Mouse (Mus musculus) brown adipose tissue, adult 24 weeks (tissue): ENCODE measurements around the gene Tnnt1. TPM values are rescaled to one million over a fixed set of nuclear protein-coding genes. Genes with fewer than 3 reads are reported as not detected.
"Not testable (repeated sequence)": the region's sequence is repeated elsewhere in the genome, so short reads cannot be mapped to it uniquely, and the experiment has no call there.

Experiments
- H3K27ac ChIP-seq: fragments of 200-500 bp; replicated peaks from 2 replicates; pipeline ENCODE4 v1.5.1; 2012; ENCODE audit warnings: low read depth, mild to moderate bottlenecking, low read length
- H3K4me1 ChIP-seq: fragments of 200-500 bp; 2 replicates; pipeline ENCODE4 v1.6.1; 2012; ENCODE audit warnings: low read length, mixed read lengths; ENCODE audit not compliant: control insufficient read depth, insufficient read depth, insufficient read length
- H3K4me3 ChIP-seq: fragments of 200-500 bp; 2 replicates; pipeline ENCODE4 v1.5.1; 2012; ENCODE audit warnings: low read depth, mild to moderate bottlenecking, low read length, moderate library complexity; ENCODE audit not compliant: insufficient read depth
- polyA plus RNA-seq: library from polyadenylated mRNA; stranded (reverse); fragments of >200 nt; gene quantifications from 2 replicates; pipeline ENCODE4 v1.2.4, GENCODE M21; 2012; ENCODE audit not compliant: missing spikeins, insufficient read depth, insufficient read length

The Tnnt1 gene
- polyA plus RNA-seq, 1 experiment, result 25.6 TPM

- peak overlapping the region; percentile 73 for H3K27ac ChIP-seq
- no peaks in the 10 kb centered on the region for H3K4me1 ChIP-seq
- peak overlapping the region; percentile 61 for H3K4me3 ChIP-seq
Observed at GRCm38 (mm10) chr7:4526341-4527301, 10.4 kb upstream of the Tnnt1 start.

DNA sequence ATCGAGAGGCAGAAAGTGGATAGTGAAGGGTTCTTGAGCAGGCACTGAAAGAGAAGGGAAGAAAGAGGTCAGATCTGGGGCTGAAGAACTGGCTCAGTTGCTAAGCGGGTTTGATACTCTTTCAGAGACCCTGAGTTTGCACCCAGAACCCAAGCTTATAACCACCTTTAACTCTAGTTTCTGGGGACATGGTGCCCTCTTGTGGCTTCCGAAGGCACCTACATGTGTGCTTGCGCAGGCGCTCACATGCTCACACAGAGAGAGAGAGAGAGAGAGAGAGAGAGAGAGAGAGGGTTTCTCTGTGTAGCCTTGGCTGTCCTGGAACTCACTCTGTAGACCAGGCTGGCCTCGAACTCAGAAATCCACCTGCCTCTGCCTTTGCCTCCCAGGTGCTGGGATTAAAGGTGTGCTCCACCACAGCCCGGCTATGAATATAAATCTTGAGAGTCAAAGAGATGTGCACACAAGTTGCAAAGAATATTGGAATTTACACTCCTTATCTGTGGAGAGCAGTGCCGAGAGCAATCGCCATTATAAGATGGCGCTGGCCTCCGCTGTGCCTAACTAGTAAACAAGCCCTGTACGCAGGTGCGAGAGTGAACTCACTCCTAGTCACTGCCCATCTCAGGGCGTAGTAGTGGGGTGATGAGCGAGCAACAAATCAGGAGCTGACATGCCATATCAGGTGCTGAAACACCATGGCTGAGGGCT is 8.2 kb upstream of the Tnnt1 start, which contains the start of gene Tnni3:
Gene Tnni3, minus strand, starts transcription at position 18 of the 711 bp plus-strand sequence.
- not testable (repeated sequence) for H3K4me3 ChIP-seq, H3K27ac ChIP-seq, H3K4me1 ChIP-seq

- Histone ChIP-seq H3K4me1 (no peaks in the 10 kb centered on the region), H3K4me3 (no peak overlapping the region), H3K27ac (no peak overlapping the region)
Observed at GRCm38 (mm10) chr7:4523205-4524130, 7.3 kb upstream of the Tnnt1 start.

GRCm38 (mm10) chr7:4522292-4522691 is 6.1 kb upstream of the Tnnt1 start:
- Histone ChIP-seq H3K4me3 (no peak overlapping the region), H3K27ac (no peak overlapping the region), H3K4me1 (no peaks in the 10 kb centered on the region)

GRCm38 (mm10) chr7:4521231-4522003 is 5.2 kb upstream of the Tnnt1 start:
- Histone ChIP-seq H3K4me3 (no peak overlapping the region), H3K27ac (no peak overlapping the region), H3K4me1 (no peaks in the 10 kb centered on the region)

DNA sequence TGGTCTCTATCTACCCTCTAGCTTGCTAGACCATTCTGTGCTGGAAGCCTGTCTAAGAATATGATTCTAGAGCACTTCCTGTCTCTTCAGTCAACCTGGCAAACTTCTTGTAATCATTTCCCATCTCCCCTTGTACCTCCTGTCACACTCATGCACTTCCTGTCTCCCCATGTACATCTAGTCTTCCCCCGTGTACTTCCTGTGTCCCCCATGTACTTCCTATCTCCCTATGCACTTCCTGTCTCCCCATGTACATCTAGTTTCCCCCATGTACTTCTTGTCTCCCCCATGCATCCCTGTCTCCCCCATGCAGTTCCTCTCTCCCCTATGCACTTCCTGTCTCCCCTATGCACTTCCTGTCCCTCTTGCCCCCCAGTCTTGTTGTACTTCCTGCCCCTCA is 2.3 kb upstream of the Tnnt1 start:
- no peaks in the 10 kb centered on the region for H3K4me1 ChIP-seq
- no peak overlapping the region for H3K27ac ChIP-seq
- H3K4me3 ChIP-seq, result no peak overlapping the region

DNA sequence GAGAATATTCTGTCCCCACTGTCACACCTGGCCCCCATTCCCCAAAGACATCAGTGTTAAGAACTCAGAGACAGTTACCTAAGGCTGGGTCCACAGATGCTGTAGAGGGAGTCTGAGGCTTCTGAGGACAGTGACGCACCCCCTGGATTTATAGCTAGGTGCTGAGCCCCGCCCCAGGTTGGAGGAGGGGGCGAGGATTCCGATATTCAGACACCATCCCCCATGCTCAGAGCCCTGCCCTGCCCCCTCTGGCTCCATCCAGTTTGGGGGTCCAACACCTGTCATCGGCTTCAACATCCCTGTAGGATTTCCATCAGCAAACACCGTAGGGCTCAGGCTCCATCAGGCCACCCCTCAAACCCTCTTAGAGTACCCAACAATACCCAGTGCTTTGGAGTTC is 329 bp downstream of the Tnnt1 start:
- H3K4me3 ChIP-seq, result no peak overlapping the region
- H3K27ac ChIP-seq, result no peak overlapping the region
- H3K4me1 ChIP-seq, result no peaks in the 10 kb centered on the region

- Histone ChIP-seq H3K27ac (no peak overlapping the region), H3K4me1 (no peaks in the 10 kb centered on the region), H3K4me3 (no peak overlapping the region)
Observed at GRCm38 (mm10) chr7:4513829-4514712, 2.1 kb downstream of the Tnnt1 start.

DNA sequence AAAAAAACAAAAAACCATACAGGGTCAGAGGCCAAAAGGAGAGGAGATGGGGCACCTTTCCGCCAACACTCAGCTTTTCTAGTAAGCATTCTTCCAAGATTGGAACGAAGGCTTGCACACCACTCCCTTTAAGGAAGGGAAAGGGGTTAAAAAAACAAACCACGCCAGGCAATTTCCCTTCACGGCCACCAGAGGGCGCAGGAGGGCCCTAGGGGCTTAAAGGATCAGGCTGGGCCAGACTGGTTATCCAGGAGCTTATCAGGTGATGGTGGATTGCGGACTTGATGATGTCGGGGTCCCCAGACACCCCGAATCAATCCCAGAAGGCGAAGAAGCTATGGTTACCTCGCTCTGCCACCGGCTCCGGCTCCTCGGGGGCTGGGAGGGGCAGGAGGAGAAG is 2.9 kb downstream of the Tnnt1 start:
- Histone ChIP-seq H3K4me1 (no peaks in the 10 kb centered on the region), H3K4me3 (no peak overlapping the region), H3K27ac (no peak overlapping the region)

GRCm38 (mm10) chr7:4511489-4512224 is 4.5 kb downstream of the Tnnt1 start:
- no peaks in the 10 kb centered on the region for H3K4me1 ChIP-seq
- no peak overlapping the region for H3K27ac ChIP-seq
- H3K4me3 ChIP-seq, result no peak overlapping the region

GRCm38 (mm10) chr7:4509863-4510608 is 6.1 kb downstream of the Tnnt1 start:
- peaks cover under 1% of the 10 kb centered on the region; the same call in 1 of the 2 replicates for H3K4me1 ChIP-seq
- no peak overlapping the region for H3K27ac ChIP-seq
- H3K4me3 ChIP-seq, result no peak overlapping the region; the same call in 1 of the 2 replicates

DNA sequence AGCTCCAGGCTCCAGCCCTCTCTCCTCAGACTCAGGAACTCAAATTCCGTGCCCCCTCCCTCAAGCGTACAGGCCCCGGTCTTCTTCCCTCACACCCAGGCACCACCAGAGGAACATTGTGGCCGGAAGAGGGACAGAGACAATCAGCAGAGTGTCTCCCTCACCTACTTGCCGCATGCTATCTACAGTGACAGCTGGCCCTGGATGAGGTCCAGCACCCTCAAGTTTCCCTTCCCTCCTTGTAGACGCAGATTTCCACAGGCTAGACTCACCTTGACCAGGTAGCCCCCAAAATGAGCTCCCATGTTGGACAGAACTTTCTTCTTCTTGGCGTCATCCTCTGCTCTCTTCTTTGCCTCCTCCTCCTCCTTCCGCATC is 7.5 kb downstream of the Tnnt1 start:
- H3K27ac ChIP-seq, result no peak overlapping the region
- peaks cover 8% of the 10 kb centered on the region for H3K4me1 ChIP-seq
- H3K4me3 ChIP-seq, result no peak overlapping the region
